Mouse (Mus musculus) left cerebral cortex, postnatal 25 days (tissue): ENCODE data around the gene Fer1l4. TPM values are rescaled to one million over a fixed set of nuclear protein-coding genes. Genes with fewer than 3 reads are reported as not detected.

Experiments used
- DNase-seq, 2 experiments: peaks; one replicate each; pipeline ENCODE4 v3.0.0; 2022; ENCODE audit warnings: low spot score in 2 of 2, mixed read lengths in 1 of 2
- intact Hi-C: fragments of 180-260 bp; cut with DNase I; formaldehyde crosslinking; loops from one replicate; pipeline ENCODE4 v1.15.1; 2025
- total RNA-seq, 2 experiments: library from RNA; stranded (reverse); gene quantifications; 2 replicates each; pipeline ENCODE4 v1.2.3; 2021

Gene Fer1l4
- not detected for total RNA-seq

DNA sequence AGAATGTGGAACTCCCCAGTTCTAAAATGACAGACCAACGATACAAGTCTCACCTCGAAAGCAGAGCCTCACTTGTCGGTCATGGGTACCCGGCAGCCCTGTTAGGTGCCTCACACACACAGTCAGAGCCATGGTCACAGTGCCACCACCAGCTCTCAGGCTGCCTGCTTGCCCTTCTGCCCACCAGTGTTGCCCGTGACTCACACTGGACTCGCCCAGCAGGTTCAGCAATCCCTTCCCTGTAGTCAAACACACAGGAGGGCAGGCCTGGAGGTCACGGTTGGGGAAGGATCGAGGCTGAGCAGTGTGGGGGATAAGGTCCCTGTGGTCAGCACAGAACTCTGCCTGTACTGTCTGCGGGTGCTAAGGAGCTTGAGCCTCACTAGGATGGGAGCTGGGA is at the start of gene Fer1l4:
Fer1l4 (minus strand) TSS at position 132 of the 400 bp plus-strand sequence.
- no peak for DNase-seq
- intact Hi-C loops, result no loop called here

DNA sequence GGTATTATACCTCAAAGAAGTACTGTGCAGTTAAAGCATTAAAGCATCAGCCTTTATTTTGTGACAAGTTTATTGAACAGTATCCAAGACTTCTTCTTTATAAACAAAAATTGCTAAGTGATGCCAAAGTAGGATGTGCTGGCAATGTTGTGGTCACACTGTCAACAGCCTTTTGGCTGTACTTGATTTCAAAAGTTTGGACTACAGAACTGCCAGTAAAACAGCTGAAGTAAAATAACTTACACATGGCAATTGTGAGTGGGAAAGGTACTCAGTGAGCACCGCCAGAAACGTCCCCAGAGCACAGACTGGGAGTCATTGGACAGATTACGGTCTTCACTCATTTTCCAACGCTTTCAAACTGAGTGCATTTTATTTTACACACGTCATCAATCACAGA is 39.2 kb upstream of the Fer1l4 start:
- DNase-seq, result no peak
- intact Hi-C loops, result no loop called here

DNA sequence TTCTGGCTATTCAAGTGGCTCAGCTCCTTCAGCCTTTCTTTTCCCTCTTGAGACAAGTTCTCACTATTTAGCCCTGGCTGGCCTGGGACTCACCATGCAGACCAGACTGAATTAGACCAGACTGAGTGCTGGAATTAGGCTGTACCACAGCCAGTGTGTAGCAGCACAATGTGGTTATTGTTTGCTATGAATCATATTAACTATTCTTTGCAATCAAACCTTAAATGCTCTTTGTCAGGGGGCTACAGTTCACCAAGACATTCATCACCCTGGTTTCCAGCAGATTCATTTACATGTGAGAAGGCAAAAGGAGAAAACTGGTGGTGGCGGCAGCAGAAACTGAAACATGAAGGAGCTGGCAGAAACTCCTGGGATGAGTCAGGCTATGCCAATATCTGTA is 37.1 kb upstream of the Fer1l4 start:
- DNase-seq, result peak in 1 of 2 experiments; percentile 67
- intact Hi-C loops, result no loop called here

DNA sequence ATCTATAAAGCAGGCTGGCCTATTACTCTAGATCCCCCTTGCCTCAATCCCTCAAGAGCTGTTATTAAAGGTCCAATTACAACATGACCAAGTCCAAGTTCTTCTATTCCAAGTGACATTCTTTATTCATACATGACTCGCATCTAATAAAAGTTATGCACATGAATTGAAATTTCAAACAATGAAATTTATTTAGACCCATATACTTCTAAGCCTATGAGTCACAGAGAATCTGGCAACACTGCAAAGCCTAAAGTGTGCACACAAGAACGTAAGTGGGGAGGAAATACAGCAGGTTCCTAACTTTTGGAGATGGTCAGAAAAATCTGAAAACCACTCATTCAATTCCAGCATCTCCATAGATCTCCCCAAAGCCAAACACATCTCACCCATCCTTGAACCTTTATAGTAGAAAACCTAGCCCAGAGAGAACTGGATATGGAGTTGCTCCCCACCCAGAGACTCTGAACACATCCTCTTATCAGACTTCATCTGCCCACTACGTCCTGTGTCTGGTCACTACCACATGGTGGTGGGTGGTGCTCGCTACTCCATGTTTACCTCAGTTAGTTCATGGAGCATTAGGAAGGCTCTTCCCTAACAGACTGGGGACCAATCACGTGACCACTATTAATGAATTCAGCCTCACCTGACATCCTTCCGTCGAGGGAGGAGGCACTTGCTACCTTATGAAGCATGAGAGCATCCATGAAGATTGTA is 34.8 kb upstream of the Fer1l4 start:
- intact Hi-C loops, result no loop called here

DNA sequence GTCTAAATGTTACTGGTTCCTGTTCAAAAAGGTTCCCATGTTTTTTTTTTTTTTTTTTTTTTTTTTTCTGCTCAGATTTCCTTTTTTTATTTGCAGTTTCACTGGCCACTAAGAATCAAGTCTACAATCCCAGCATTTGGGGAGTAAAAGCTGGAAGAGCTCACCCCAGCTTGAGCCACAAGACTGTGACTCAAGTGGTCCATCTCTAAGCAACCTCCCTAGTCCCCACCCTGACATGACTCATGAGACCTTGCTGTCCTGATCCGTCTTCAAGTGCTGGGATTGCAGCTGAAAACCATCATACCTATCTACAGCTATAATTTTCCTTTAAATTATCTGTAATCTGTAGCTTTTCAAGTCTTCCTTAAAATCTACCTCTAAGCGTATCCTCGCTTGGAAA is 31.8 kb upstream of the Fer1l4 start:
- intact Hi-C loops, result no loop called here

More for the DNA sequence above, 34.8 kb upstream of the Fer1l4 start:
- no peak for DNase-seq

DNA sequence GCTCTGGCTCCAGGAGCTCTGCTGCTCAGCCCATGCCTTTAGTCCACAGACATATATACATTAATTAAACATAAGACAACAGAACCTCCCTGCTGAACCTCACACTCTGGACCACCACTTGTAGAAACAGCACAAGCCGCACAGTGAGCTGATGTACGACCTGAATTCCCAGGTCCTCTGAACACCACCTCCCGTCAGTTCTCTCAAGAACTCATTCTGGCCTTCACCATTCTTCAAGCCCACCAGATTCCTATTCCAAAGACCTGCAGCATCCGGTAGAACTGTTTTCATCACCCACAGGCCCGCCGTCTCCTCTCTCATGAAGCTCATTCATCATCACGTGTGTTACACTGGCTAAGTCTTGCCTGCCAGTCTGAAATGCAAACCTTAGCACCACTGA is 27.6 kb upstream of the Fer1l4 start:
- no peak for DNase-seq
- intact Hi-C loops, result no loop called here

More for the DNA sequence above, 31.8 kb upstream of the Fer1l4 start:
- DNase-seq, result no peak

DNA sequence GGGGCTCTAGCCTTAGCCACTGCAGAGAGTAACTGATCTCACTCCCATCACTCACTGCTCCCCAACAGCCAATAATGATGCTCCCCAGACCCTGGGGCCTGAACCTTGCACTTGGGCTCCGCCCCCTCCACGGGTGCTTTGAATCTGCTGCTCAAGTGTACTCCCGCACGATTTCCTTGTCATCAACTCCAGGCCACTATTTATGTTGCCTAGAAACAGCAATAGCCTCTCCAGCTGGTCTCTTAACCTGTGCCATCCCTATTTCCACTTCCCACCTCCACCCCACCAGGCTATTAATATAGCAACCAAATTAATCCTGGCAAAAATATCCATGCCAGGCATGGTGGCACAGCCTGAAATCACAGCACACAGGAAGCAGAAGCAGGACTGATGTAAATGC is 26.9 kb upstream of the Fer1l4 start:
- intact Hi-C loops, result no loop called here
- no peak for DNase-seq

DNA sequence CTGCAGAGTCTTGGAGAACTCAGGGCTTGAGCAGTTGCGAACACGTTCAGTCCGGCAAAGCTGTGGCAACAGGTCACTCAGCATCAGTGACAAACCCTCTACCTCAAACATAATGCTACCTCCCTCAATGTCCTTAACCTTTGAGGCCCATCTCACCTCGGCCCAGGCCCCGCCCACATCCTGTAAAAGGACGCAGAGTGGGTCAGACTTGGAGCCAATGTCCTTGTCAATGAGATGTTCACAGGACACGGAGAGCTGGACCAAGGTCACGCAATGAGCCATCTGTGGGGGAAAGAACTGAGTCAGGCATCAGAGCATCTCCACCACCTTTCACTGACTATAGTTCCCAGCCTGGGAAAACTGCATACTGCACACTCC is 26.4 kb upstream of the Fer1l4 start:
- intact Hi-C loops, result no loop called here
- no peak for DNase-seq

DNA sequence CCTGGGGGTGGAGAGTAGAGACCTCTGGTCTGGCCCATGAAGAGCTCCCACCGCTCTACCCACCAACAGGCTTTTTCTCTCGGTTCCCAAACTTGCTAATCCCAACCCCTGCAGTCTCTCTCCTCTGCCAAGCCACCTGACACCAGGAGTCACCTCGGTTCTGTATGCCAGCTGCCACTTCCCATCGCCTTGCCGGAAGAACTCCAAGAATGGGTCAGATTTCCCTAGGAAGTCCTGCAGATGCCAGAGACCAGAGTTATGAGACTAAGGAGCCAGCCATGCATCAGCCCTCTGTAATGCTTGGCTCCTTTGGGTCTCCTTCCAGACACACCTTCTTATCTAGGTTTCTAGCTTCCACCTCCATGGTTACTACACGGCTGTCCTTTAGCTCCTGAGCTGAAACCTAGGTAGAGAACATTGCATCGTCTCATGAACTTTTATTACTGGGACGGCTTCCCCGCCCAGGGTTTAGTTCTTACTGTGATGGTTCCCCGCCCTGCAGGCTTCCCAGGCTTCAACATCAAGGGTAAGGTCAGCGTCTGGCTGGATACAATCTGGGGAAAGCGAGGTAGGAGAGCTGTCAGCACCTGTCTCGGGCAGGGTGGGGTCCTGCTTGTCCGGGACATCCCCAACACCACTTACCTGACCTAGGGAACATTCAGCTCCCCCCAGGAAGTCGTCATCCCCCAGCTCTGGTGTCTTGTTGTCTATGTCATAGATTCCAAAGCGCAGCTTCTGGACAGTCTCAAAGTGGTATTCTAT is 25.9 kb upstream of the Fer1l4 start:
- no peak for DNase-seq
- intact Hi-C loops, result no loop called here

DNA sequence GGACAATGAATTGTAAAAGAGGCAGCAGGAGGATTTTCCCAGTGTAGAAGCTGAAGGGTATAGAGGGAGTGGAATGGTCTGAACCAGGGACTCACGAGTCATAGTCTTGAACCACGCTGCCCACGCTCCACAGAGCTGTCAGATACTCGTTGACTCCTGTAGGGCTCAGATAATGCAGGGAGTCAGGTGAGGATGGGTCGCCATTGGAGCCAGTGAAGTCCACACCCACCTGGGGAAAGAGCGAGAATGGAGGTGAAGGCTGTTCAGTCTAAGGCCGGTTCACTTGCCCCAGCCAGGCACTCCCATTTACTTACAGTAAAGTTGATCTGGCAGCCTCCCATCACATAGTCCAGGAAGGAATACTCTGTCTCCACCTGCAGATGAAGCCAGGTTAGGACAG is 24.7 kb upstream of the Fer1l4 start:
- intact Hi-C loops, result no loop called here
- DNase-seq, result no peak

DNA sequence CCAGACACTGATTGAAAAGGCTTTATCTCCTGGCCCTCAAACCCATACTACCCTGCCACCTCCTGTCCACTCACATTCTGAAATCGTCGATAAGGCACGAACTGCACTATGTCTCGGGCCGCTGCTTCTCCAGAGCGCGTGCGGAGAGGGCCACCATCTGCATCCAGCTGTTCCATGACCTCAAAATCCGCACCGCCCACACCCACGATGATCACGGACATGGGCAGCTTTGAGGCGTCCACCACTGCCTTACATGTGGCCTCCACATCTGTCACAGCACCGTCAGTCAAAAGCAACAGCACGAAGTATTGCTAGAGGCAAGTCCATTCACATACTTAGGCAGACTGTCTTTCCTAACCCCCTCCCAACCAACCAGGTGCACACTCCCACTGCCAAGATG is 21.0 kb upstream of the Fer1l4 start:
- intact Hi-C loops, result no loop called here
- DNase-seq, result no peak

DNA sequence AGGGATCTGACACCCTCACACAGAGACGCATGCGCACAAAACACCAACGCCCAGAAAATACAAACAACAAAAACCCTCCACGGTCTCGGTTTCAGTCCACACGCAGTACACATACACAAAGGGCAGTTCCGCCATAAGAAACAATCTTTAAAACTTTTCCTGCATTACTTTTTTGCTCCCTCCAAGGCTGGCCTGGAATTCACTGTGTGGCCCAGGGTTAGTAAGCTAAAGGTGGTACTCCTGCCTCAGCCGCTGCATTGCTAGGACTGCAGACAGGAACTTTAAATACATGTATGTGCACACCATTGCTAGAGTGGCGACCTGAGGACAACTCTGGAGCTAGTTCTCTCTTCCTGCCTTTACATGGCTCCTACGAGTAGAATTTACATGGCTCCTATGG is 18.5 kb upstream of the Fer1l4 start:
- intact Hi-C loops, result no loop called here
- DNase-seq, result no peak

DNA sequence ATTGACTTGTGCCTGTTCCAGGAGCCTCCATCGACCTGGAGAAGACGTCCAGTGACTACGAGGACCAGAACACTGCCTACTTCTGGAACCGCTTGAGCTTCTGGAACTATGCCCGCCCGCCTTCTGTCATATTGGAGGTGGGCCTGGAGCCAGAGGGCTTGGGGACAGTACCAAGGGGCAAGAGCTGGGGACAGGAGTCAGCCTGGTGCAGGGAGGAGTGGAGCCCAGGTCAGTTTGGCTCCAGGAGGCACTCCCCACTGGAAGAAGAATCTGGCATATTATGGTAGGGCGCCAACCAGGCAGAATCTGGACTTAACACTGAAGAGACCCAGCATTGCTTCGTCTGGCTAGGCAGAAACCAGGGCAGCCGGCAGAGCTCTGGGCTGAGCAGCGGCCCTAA is 15.2 kb upstream of the Fer1l4 start:
- intact Hi-C loops, result no loop called here

DNA sequence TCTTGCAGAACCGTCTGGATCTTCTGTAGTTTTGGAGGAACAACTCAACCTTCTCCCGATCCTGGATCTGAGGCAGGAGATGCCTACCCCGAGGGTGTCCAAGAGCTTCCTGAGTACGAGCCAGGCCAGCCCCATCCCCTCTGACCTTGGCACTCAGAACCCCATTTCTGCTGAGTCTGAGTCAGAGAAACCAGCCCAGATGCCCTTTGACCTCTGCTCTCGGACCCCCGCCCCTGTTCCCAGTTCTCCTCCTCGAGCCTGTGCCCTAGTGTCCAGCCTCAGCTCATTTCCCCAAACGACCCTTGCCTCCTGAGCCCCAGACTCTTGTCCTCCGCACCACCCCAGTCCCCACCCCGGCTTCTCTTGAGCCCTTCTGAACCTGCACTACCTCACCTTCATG is 13.4 kb upstream of the Fer1l4 start:
- DNase-seq, result no peak
- intact Hi-C loops, result no loop called here

More for the DNA sequence above, 15.2 kb upstream of the Fer1l4 start:
- no peak for DNase-seq

DNA sequence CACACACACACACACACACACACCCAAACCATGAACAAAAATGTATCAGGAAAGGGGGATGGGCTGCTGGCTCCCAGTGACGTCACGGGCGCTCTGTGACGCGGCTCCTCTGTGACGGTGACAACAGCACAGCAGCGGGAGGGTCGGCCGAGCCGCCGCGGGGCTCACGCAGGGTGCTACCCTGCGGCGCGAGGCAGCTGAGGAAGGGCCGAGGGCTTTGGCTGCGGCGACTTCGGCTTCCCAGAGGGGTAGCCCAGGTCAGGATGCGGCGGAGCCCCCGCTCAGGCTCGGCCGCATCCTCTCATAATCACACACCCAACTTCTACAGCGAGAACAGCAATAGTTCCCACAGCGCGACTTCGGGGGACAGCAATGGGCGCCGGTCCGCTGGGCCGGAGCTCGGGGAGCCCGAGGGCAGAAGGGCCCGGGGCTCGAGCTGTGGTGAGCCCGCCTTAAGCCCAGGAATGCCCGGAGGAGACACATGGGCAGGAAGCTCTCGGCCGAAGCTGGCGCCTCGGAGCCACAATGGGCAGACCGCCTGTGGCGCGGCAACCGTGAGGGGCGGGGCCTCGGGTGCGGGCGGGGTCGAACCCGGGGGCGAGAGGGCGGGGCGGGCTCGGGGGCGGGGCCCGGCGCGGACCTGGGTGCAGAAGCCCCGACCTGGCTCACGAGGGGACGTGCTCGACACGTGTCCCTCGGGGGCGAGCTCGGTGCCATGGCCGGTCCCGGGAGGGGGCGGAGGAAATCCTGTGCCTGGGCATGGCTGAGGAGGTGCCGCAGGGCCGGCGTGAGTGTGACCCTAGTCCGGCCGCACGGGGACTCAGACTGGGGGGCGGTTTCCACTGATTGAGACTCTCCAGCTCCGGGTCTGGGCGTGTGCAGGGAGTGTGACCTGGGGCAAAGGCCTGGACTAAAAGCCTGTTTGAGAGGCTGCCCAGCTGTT is 12.6 kb upstream of the Fer1l4 start, which contains the start of gene Spag4:
Spag4 (plus strand) TSS at position 77 of the 943 bp plus-strand sequence.
- intact Hi-C loops, result no loop called here

DNA sequence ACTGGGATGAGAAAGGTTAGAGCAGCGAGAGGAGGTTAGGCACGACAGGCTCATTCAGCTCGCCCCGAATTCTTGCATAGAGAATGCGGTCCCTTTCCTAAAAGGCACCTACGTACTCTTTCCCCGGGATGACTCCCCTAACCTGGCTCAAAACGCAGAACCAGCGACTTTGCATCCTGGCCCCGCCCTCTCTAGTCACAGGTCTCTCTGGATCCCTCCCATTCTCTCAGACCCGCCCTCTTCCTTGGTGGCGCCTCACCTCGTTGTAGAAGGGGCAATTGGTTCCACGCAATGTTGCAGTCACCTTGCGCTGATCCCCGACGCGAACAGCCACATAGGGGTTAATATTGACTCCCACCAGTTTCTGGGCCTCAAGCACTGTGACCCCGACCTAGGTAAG is 4.8 kb downstream of the Fer1l4 start:
- intact Hi-C loops, result no loop called here
- no peak for DNase-seq

More for the DNA sequence above, 12.6 kb upstream of the Fer1l4 start, which contains the start of gene Spag4:
- peak; percentile 61 to 67 for DNase-seq

DNA sequence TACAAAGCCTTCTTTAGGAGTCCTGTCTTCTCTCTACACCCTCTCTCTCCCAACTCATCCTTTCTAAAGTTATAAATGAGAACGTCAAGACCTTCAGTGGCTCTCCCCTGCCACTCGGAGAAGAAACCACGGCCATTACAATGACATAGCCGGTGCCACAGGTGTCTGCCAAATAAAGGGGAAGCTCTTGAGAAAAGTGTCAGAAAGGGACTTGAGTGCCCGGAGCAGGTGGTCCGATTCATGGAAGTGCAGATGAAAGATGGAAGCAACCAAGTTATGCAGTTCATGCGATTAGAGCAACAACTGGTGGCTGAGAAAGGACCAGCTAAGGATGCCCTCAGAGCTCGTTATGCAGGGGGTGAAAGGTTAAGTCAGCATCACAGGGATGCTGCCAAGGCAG is 9.8 kb downstream of the Fer1l4 start:
- DNase-seq, result no peak
- intact Hi-C loops, result no loop called here

DNA sequence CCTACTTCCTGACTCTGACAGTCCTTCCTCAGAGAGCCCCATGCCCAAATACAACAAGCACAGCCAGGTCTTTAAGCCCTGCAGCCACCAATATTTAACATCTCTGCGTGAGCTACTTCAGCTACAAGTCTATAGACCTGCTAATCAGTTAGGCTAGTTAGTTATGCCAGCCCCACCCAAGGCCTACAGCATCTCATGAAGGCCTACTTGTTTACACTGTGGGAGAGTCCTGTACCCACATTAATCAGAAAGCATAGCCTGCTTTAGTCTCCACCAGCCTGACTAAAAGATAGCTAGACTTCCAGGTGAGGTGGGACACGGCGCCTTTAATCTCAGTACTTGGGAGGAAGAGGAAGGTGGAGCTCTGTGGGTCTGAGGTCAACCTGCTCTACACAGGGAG is 13.4 kb downstream of the Fer1l4 start:
- DNase-seq, result no peak
- intact Hi-C loops, result no loop called here

DNA sequence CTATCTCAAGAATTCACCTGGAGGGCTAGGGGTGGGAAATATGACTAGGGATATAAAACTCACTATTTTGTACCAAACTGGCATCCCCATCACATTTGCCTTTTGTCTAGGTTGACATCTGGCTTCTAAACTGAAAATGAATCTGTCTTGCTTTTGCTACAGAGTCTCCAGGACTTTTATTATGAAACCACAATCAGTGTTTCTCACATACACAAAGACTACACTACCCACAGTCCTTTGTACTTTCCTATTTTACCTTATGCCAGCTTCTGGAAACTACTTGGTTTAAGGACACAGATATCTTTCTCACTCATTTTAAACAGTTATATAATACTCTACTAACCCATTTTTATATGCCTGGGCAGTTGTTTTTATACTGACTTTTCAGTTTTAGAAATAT is 27.3 kb downstream of the Fer1l4 start:
- intact Hi-C loops, result no loop called here

DNA sequence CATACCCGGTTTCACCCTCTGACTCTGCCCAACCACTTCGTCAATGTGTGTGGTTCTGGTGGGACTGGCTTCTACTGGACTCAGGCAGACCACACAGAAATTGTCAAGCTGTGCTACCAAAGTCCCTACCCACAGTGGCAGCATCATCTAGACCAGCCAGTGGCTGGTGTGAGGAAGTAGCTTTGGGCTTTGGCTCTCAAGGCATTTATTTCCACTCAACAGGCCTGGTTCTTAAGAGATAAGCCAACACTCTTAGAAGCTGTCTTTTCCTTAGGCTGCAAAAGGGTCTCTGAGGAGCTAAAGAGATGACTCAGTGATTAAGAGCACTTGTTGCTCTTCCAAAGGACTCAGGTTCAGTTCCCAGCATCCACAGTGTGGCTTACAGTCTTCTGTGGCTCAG is 31.0 kb downstream of the Fer1l4 start:
- DNase-seq, result no peak
- intact Hi-C loops, result no loop called here

More for the DNA sequence above, 27.3 kb downstream of the Fer1l4 start:
- no peak for DNase-seq
